Mouse (Mus musculus): ENCODE results near the gene Ripor3. TPM values are rescaled to one million over a fixed set of nuclear protein-coding genes. Genes with fewer than 3 reads are reported as not detected.

Gene Ripor3
- polyA plus RNA-seq, 1 experiment from 2014 or later, result 2.7 TPM

DNA sequence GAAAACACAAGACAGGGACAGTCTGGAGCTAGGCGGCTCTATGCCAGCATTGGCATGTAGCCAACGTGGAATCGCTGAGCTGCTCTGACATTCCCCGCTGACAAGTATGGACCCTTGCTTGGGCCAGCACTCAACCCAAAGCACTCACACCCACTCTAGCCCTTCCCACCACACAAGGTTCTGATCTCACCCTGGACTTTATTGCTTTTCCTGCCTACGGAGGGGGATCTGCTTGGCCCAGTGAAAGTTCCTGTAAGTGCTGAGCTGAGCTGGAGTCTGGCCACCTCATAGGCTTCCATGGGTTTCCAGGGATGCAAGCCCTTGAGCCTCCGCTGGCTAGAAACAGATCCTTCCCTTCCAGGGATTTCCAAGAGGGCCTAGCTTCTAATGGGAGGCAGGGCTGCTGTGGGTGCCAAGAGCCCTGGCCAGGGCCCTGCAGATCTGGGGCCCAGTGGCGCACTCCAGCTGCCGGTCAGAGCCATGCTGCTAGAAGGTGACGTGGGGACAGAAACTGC, 8.8 kb upstream of the Ripor3 start:
- Histone ChIP-seq H3K4me3 (ENCODE audit: low read length) (no peak overlapping the region), H3K4me2 (ENCODE audit: low read depth, low read length) (no peak overlapping the region), H3K36me3 (ENCODE audit: control insufficient read depth, insufficient read depth, low read length) (no peaks in the 10 kb centered on the region), H3K9me3 (ENCODE audit: control insufficient read depth, low read length) (no peaks in the 10 kb centered on the region), H3K4me1 (ENCODE audit: control insufficient read depth, insufficient read depth, low read length) (peaks cover 42% of the 10 kb centered on the region), H3K27me3 (replicated peaks; ENCODE audit: control insufficient read depth, insufficient read depth, low read length) (no peaks in the 10 kb centered on the region), H3K27ac (ENCODE audit: low read length) (peak overlapping the region; percentile 77), H3K9ac (ENCODE audit: low read depth, low read length) (no peak overlapping the region; the same call in 1 of the 2 replicates)
- WGBS, result 54% methylated on average over 9 of the region's 9 CpGs
- ATAC-seq, result peak; percentile 24; the same call in 1 of the 2 replicates

DNA sequence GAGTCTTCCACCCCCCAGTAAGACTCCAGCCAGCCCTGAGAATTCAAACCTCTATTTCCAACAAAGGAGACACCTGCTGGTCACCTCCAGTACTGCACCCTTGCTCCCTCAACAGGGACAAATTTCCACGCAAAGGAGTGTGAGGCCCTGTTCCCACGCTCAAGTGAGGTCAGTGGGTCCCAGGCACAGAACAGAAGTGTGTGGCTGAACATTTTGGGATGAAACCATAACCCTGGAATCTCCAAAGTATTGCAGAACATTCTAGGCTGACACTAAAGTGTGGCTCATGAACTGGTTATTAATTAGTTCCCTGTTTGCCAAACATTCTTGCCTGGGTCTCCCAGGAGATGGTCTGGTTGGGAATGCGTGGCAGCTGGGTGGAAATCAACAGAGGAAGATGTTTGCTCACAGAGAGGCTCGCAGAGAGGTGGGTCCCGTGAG, 6.6 kb upstream of the Ripor3 start:
- H3K27me3 ChIP-seq (replicated peaks; ENCODE audit: control insufficient read depth, insufficient read depth, low read length), result no peaks in the 10 kb centered on the region
- no peak for ATAC-seq
- WGBS, result 19% methylated on average over 5 of the region's 5 CpGs
- H3K4me2 ChIP-seq (ENCODE audit: low read depth, low read length), result no peak overlapping the region
- no peaks in the 10 kb centered on the region for H3K36me3 ChIP-seq (ENCODE audit: control insufficient read depth, insufficient read depth, low read length)
- H3K4me1 ChIP-seq (ENCODE audit: control insufficient read depth, insufficient read depth, low read length), result peaks cover 40% of the 10 kb centered on the region
- no peak overlapping the region for H3K9ac ChIP-seq (ENCODE audit: low read depth, low read length)
- no peak overlapping the region for H3K4me3 ChIP-seq (ENCODE audit: low read length)
- peak overlapping the region; percentile 82 for H3K27ac ChIP-seq (ENCODE audit: low read length)
- H3K9me3 ChIP-seq (ENCODE audit: control insufficient read depth, low read length), result no peaks in the 10 kb centered on the region

DNA sequence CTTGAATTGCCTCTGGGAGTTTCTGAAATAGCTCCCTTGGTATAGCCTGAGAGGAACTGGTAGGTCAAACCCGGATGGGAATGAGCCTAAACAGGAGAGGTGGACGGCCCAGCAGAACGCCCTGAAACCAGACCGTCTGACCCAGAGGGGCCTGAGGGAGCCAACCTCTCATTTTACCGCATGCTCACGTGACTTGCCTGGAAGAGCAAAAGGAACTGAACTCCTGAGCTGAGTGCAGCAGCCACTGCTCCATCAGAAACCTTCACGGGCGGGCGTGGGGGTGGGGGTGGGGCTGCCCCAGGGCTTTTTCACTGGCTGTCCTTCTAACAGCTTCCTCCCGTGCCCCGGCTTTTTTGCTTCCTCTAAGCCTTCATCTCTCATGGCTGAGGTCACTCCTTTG, 475 bp upstream of the Ripor3 start:
- H3K4me2 ChIP-seq (ENCODE audit: low read depth, low read length), result no peak overlapping the region
- H3K9ac ChIP-seq (ENCODE audit: low read depth, low read length), result peak overlapping the region; percentile 31; the same call in 1 of the 2 replicates
- no peaks in the 10 kb centered on the region for H3K36me3 ChIP-seq (ENCODE audit: control insufficient read depth, insufficient read depth, low read length)
- H3K9me3 ChIP-seq (ENCODE audit: control insufficient read depth, low read length), result no peaks in the 10 kb centered on the region
- peak overlapping the region; percentile 59; the same call in 1 of the 2 replicates for H3K27ac ChIP-seq (ENCODE audit: low read length)
- peaks cover 33% of the 10 kb centered on the region for H3K4me1 ChIP-seq (ENCODE audit: control insufficient read depth, insufficient read depth, low read length)
- ATAC-seq, result no peak
- WGBS, result 27% methylated on average over 11 of the region's 11 CpGs
- H3K4me3 ChIP-seq (ENCODE audit: low read length), result no peak overlapping the region
- H3K27me3 ChIP-seq (replicated peaks; ENCODE audit: control insufficient read depth, insufficient read depth, low read length), result no peaks in the 10 kb centered on the region

DNA sequence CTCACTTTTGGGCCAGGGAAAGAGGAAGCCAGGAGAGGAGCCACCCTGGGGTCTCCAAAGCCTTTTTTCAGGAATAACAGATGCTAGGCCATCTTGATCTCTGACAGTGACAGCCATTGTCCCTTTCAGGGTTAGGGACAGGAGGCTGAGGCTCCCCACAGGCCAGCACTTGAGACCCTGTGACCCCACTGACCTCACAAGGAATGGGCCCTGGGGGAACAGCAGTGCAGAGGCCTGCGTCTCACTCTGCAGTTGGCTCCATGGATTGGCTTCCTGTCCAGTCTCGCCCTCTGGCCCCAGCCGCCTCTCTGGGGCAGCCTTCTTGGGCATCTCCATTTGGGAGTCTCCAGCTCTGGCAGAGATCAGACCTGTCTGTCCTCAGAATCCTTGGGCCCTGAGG, 2.3 kb downstream of the Ripor3 start:
- 84% methylated on average over 3 of the region's 3 CpGs for WGBS
- Histone ChIP-seq H3K36me3 (ENCODE audit: control insufficient read depth, insufficient read depth, low read length) (no peaks in the 10 kb centered on the region), H3K9me3 (ENCODE audit: control insufficient read depth, low read length) (no peaks in the 10 kb centered on the region), H3K27ac (ENCODE audit: low read length) (no peak overlapping the region), H3K4me2 (ENCODE audit: low read depth, low read length) (no peak overlapping the region), H3K4me1 (ENCODE audit: control insufficient read depth, insufficient read depth, low read length) (peaks cover 43% of the 10 kb centered on the region), H3K9ac (ENCODE audit: low read depth, low read length) (no peak overlapping the region), H3K4me3 (ENCODE audit: low read length) (no peak overlapping the region), H3K27me3 (replicated peaks; ENCODE audit: control insufficient read depth, insufficient read depth, low read length) (no peaks in the 10 kb centered on the region)
- ATAC-seq, result no peak

DNA sequence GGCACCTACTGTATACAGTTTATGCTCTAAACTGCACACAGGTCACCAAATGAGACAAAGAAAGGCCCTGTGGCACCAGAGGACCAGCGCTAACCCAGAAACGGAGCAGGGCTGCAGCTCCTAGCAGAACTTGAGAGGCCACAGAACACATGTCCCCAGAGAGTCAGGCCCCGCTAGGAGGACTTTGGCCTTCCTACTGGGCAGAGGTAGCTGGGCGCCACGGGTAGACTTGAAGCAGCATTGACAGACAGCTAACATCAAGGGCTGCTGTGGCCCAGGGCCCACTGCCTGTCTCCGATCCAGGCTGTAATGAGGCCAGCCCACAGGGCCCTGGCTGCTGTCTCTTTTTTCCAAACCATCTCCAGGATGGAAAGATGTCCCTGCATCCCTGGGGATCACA, 3.9 kb downstream of the Ripor3 start:
- H3K9ac ChIP-seq (ENCODE audit: low read depth, low read length), result peak overlapping the region; percentile 53
- H3K27ac ChIP-seq (ENCODE audit: low read length), result peak overlapping the region; percentile 38
- peak; percentile 39 for ATAC-seq

DNA sequence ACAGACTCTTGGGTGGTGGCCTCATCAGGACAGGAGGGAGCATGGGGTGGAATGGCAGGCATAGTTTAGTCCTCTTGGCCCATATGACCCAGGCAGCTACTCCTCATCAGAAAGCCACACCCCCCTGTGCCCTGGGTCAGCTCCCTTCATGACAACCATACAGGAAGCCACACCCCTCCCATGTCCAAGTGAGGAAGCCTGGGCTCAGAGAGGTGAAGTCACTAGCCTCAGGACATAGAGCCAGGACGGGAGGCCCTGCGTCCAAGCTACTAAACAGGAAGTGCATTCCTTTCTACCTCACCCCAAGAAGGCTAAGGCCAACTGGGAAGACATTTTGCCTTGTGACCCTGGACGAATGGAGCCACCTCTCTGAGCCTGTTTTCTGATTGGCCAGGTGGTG, 4.8 kb downstream of the Ripor3 start:
- peak; percentile 45 for ATAC-seq
- peak overlapping the region; percentile 17; the same call in 1 of the 2 replicates for H3K9ac ChIP-seq (ENCODE audit: low read depth, low read length)
- H3K27me3 ChIP-seq (replicated peaks; ENCODE audit: control insufficient read depth, insufficient read depth, low read length), result no peaks in the 10 kb centered on the region
- peaks cover 35% of the 10 kb centered on the region for H3K4me1 ChIP-seq (ENCODE audit: control insufficient read depth, insufficient read depth, low read length)
- no peak overlapping the region for H3K4me2 ChIP-seq (ENCODE audit: low read depth, low read length)
- H3K9me3 ChIP-seq (ENCODE audit: control insufficient read depth, low read length), result peaks cover under 1% of the 10 kb centered on the region
- no peak overlapping the region for H3K4me3 ChIP-seq (ENCODE audit: low read length)
- WGBS, result 32% methylated on average over 3 of the region's 3 CpGs
- H3K27ac ChIP-seq (ENCODE audit: low read length), result peak overlapping the region; percentile 68
- H3K36me3 ChIP-seq (ENCODE audit: control insufficient read depth, insufficient read depth, low read length), result no peaks in the 10 kb centered on the region

More for the DNA sequence above, 3.9 kb downstream of the Ripor3 start:
- no peaks in the 10 kb centered on the region for H3K36me3 ChIP-seq (ENCODE audit: control insufficient read depth, insufficient read depth, low read length)
- H3K27me3 ChIP-seq (replicated peaks; ENCODE audit: control insufficient read depth, insufficient read depth, low read length), result no peaks in the 10 kb centered on the region
- H3K4me2 ChIP-seq (ENCODE audit: low read depth, low read length), result no peak overlapping the region
- peaks cover 43% of the 10 kb centered on the region for H3K4me1 ChIP-seq (ENCODE audit: control insufficient read depth, insufficient read depth, low read length)
- WGBS, result 72% methylated on average over 6 of the region's 6 CpGs
- no peaks in the 10 kb centered on the region for H3K9me3 ChIP-seq (ENCODE audit: control insufficient read depth, low read length)
- no peak overlapping the region for H3K4me3 ChIP-seq (ENCODE audit: low read length)

DNA sequence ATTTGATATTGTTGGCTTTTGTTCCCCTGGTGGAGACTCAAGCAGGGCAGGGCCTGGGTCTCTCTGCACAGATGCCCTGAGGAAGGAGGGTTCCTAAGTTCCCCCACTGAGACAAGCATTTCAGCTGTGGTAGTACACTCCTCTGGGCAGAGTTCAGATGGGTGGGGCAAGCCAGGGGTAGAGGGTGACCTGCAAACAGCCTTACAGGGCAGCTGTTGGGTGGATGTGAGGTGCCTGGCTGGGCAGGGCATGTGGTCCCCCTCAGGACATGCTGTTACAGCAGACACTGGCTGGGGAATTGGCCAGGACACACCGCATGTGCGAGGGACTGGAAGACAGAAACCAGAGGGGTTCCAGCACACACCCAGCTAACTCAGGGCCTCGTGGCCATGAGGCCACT, 5.4 kb downstream of the Ripor3 start:
- Histone ChIP-seq H3K27me3 (replicated peaks; ENCODE audit: control insufficient read depth, insufficient read depth, low read length) (no peaks in the 10 kb centered on the region), H3K4me3 (ENCODE audit: low read length) (no peak overlapping the region), H3K9ac (ENCODE audit: low read depth, low read length) (0 out of 2 replicates have a peak overlapping the region, but pooled peaks have one; percentile 17), H3K27ac (ENCODE audit: low read length) (peak overlapping the region; percentile 68), H3K4me1 (ENCODE audit: control insufficient read depth, insufficient read depth, low read length) (peaks cover 29% of the 10 kb centered on the region), H3K9me3 (ENCODE audit: control insufficient read depth, low read length) (peaks cover 5% of the 10 kb centered on the region), H3K36me3 (ENCODE audit: control insufficient read depth, insufficient read depth, low read length) (no peaks in the 10 kb centered on the region; the same call in 1 of the 2 replicates), H3K4me2 (ENCODE audit: low read depth, low read length) (no peak overlapping the region)
- peak; percentile 54 for ATAC-seq
- WGBS, result 79% methylated on average over 3 of the region's 3 CpGs

DNA sequence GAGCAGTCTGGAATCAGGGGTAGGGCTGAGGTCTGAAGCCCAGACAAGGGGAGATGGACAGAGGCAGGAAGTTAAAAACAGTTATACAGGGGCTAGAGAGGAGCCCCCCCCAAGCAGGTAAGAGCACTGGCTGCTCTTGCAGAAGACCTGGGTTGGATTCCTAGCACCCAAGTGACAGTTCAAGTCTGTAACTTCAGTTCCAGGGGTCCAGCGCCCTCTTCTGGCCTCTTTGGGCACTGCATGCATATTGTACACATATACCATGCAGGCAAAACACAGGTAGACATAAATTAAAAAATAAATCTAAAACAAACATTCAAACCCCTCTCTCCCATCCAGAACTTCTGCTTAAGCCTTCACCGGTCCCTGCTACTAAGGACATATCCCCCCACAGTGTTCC, 6.0 kb downstream of the Ripor3 start:
- 60% methylated on average over 2 of the region's 2 CpGs for WGBS
- H3K27ac ChIP-seq (ENCODE audit: low read length), result no peak overlapping the region
- H3K4me1 ChIP-seq (ENCODE audit: control insufficient read depth, insufficient read depth, low read length), result peaks cover 27% of the 10 kb centered on the region
- H3K4me3 ChIP-seq (ENCODE audit: low read length), result no peak overlapping the region
- ATAC-seq, result no peak
- H3K9me3 ChIP-seq (ENCODE audit: control insufficient read depth, low read length), result peaks cover 5% of the 10 kb centered on the region
- no peak overlapping the region for H3K9ac ChIP-seq (ENCODE audit: low read depth, low read length)
- no peak overlapping the region for H3K4me2 ChIP-seq (ENCODE audit: low read depth, low read length)
- H3K36me3 ChIP-seq (ENCODE audit: control insufficient read depth, insufficient read depth, low read length), result no peaks in the 10 kb centered on the region; the same call in 1 of the 2 replicates
- H3K27me3 ChIP-seq (replicated peaks; ENCODE audit: control insufficient read depth, insufficient read depth, low read length), result no peaks in the 10 kb centered on the region

DNA sequence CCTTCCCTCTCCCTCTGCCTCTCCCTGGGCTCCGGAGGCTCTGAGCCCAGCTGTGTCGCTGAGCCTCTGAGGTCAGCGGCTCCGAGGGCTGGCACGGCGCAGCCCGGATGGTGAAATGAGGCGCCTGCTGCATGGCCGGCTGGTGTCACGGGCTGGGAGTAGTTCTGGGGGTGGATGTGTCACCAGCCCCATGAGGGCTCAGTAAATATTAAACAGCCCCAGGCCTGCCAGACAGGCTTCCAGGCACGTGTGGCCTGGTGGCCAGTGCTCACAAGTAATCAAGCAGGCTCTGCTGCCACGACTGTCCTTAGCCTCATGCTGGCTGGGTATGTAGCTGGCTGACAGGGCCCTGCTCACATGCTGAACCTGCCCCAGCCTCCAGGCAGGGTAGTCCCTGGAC, 7.0 kb downstream of the Ripor3 start:
- Histone ChIP-seq H3K27me3 (replicated peaks; ENCODE audit: control insufficient read depth, insufficient read depth, low read length) (no peaks in the 10 kb centered on the region), H3K27ac (ENCODE audit: low read length) (no peak overlapping the region), H3K36me3 (ENCODE audit: control insufficient read depth, insufficient read depth, low read length) (no peaks in the 10 kb centered on the region; the same call in 1 of the 2 replicates), H3K4me2 (ENCODE audit: low read depth, low read length) (no peak overlapping the region), H3K9ac (ENCODE audit: low read depth, low read length) (peak overlapping the region; percentile 41; the same call in 1 of the 2 replicates), H3K4me3 (ENCODE audit: low read length) (no peak overlapping the region), H3K4me1 (ENCODE audit: control insufficient read depth, insufficient read depth, low read length) (peaks cover 27% of the 10 kb centered on the region), H3K9me3 (ENCODE audit: control insufficient read depth, low read length) (peaks cover 5% of the 10 kb centered on the region)
- 50% methylated on average over 12 of the region's 12 CpGs for WGBS
- ATAC-seq, result peak; percentile 8; the same call in 1 of the 2 replicates

DNA sequence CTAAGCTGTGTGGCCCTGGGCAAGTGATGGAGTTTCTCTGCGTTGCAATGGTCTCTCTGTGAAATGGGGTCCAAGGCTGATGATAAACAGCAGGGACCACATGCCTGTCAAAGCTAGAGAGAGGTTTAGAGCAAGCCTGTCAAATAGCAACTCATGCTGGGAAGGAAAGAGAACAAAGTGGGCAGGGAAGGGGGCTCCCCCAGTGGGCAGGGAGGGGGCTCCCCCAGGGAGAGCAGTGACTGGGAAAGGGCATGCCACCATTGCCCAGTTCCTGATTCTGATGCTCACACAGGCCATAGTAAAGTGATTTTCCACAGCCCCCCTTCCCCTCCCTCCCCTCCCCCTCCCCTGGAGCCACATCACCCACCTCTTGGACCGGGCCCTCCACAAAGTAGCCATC, 7.5 kb downstream of the Ripor3 start:
- Histone ChIP-seq H3K27ac (ENCODE audit: low read length) (no peak overlapping the region), H3K36me3 (ENCODE audit: control insufficient read depth, insufficient read depth, low read length) (no peaks in the 10 kb centered on the region; the same call in 1 of the 2 replicates), H3K4me2 (ENCODE audit: low read depth, low read length) (no peak overlapping the region), H3K4me1 (ENCODE audit: control insufficient read depth, insufficient read depth, low read length) (peaks cover 29% of the 10 kb centered on the region), H3K9ac (ENCODE audit: low read depth, low read length) (no peak overlapping the region), H3K27me3 (replicated peaks; ENCODE audit: control insufficient read depth, insufficient read depth, low read length) (no peaks in the 10 kb centered on the region), H3K4me3 (ENCODE audit: low read length) (no peak overlapping the region), H3K9me3 (ENCODE audit: control insufficient read depth, low read length) (peaks cover 5% of the 10 kb centered on the region)
- ATAC-seq, result no peak
- WGBS, result 70% methylated on average over 2 of the region's 2 CpGs
